Mouse (Mus musculus) MEL (cell line): ENCODE measurements around the gene Map3k1.

ENCODE experiments used
- CTCF ChIP-seq, 3 experiments: IDR thresholded peaks in 2 of 3; conservative IDR thresholded peaks in 1 of 3; 2 replicates each; pipeline ENCODE4 v1.5.1; 2011 to 2012; ENCODE audit warnings: low read length in 3 of 3, low read depth in 2 of 3, mild to moderate bottlenecking in 2 of 3, improper control_type of control experiment in 1 of 3, inconsistent platforms in 1 of 3, mixed read lengths in 1 of 3, moderate library complexity in 1 of 3; ENCODE audit not compliant: control insufficient read depth in 1 of 3, insufficient read depth in 1 of 3, poor library complexity in 1 of 3, severe bottlenecking in 1 of 3
- EP300 ChIP-seq, 2 experiments: IDR thresholded peaks; 2 replicates each; pipeline ENCODE4 v1.6.1; 2011; ENCODE audit warnings: improper control_type of control experiment in 2 of 2, low read length in 2 of 2, low read depth in 1 of 2, mild to moderate bottlenecking in 1 of 2
- KAT2A ChIP-seq: conservative IDR thresholded peaks from 2 replicates; pipeline ENCODE4 v1.6.1; 2012; ENCODE audit warnings: low read depth, low read length, improper control_type of control experiment, inconsistent platforms
- MAX ChIP-seq: IDR thresholded peaks from 2 replicates; pipeline ENCODE4 v1.6.1; 2011; ENCODE audit warnings: low read length, improper control_type of control experiment
- NELFE ChIP-seq: IDR thresholded peaks from 2 replicates; pipeline ENCODE4 v1.6.1; 2011; ENCODE audit warnings: low read depth, low read length, improper control_type of control experiment
- POLR2A ChIP-seq, 2 experiments: IDR thresholded peaks; 2 replicates each; pipeline ENCODE4 v1.6.1; 2011 to 2012; ENCODE audit warnings: low read length in 2 of 2, mild to moderate bottlenecking in 2 of 2, control low read depth in 1 of 2, improper control_type of control experiment in 1 of 2, low read depth in 1 of 2, moderate library complexity in 1 of 2; ENCODE audit not compliant: control insufficient read depth in 1 of 2, insufficient read depth in 1 of 2, poor library complexity in 1 of 2
- POLR2AphosphoS2 ChIP-seq: IDR thresholded peaks from 2 replicates; pipeline ENCODE4 v1.6.1; 2011; ENCODE audit warnings: low read length, improper control_type of control experiment
- SIN3A ChIP-seq: IDR thresholded peaks from 2 replicates; pipeline ENCODE4 v1.6.1; 2012; ENCODE audit warnings: low read length, improper control_type of control experiment, inconsistent platforms
- UBTF ChIP-seq: IDR thresholded peaks from 2 replicates; pipeline ENCODE4 v1.6.1; 2012; ENCODE audit warnings: low read depth, mild to moderate bottlenecking, inconsistent platforms, low read length, improper control_type of control experiment, moderate library complexity, borderline replicate concordance; ENCODE audit not compliant: insufficient read depth
- USF2 ChIP-seq, 2 experiments: IDR thresholded peaks; 2 replicates each; pipeline ENCODE4 v1.6.1; 2011 to 2012; ENCODE audit warnings: improper control_type of control experiment in 2 of 2, low read length in 2 of 2, borderline replicate concordance in 1 of 2, inconsistent platforms in 1 of 2, low read depth in 1 of 2, mild to moderate bottlenecking in 1 of 2; ENCODE audit not compliant: insufficient read depth in 1 of 2

- TF ChIP-seq EP300 (IDR thresholded peaks at IDR 0.05; ENCODE audit: low read depth in 1 of 2, low read length in 2 of 2) (no peak), MAX (no peak), POLR2AphosphoS2 (no peak), USF2 (IDR thresholded peaks at IDR 0.05; ENCODE audit: borderline replicate concordance in 1 of 2, insufficient read depth in 1 of 2, low read depth in 1 of 2, low read length in 2 of 2) (no peak), UBTF (no peak), KAT2A (no peak), SIN3A (no peak), NELFE (no peak), POLR2A (IDR thresholded peaks at IDR 0.05; ENCODE audit: control insufficient read depth in 1 of 2, insufficient read depth in 1 of 2, low read depth in 1 of 2, low read length in 2 of 2, poor library complexity in 1 of 2) (no peak), CTCF (IDR thresholded peaks at IDR 0.05 in 2 of 3, conservative IDR thresholded peaks at IDR 0.05 in 1 of 3; ENCODE audit: control insufficient read depth in 1 of 3, insufficient read depth in 1 of 3, low read depth in 2 of 3, low read length in 3 of 3, poor library complexity in 1 of 3, severe bottlenecking in 1 of 3) (no peak)
Observed at GRCm38 (mm10) chr13:111827481-111827880, 18.7 kb upstream of the Map3k1 start.
